Mouse (Mus musculus) layer of hippocampus, postnatal 14 days (tissue): ENCODE measurements around the gene Mrps26. TPM values are rescaled to one million over a fixed set of nuclear protein-coding genes. Genes with fewer than 3 reads are reported as not detected.

ENCODE experiments used
- microRNA-seq, 2 experiments: library from miRNA; unstranded; fragments of <30 nt; microRNA quantifications; one replicate each; pipeline ENCODE4 v1.2.0; 2021
- total RNA-seq, 2 experiments: library from RNA; stranded (reverse); gene quantifications; 2 replicates each; pipeline ENCODE4 v1.2.3; 2021

Mrps26 gene
- total RNA-seq, 2 experiments from 2014 or later, result 80.2 to 82.6 TPM

Small RNA genes lying within 50 kb of the gene (microRNA-seq; reads per million reads assigned to microRNA genes)
- 0 reads per million in 2 experiments for gene Gm23876

Other genes with a start within 250 kb of the Mrps26 start
- 10 to 100 TPM; 11.8 to 14.1 TPM for gene Cpxm1, start 166.2 kb upstream of the Mrps26 start, total RNA-seq
- gene Gm28372, start 158.5 kb upstream of the Mrps26 start, total RNA-seq, result not detected
- gene 1700020A23Rik, start 158.5 kb upstream of the Mrps26 start, total RNA-seq, result not detected
- not detected for gene Tmem239, start 157.3 kb upstream of the Mrps26 start, total RNA-seq
- gene Vps16, start 139.4 kb upstream of the Mrps26 start, total RNA-seq, result 10 to 100 TPM; 85.3 to 87.5 TPM
- gene Pced1a, start 139.0 kb upstream of the Mrps26 start, total RNA-seq, result 10 to 100 TPM; 21.8 to 22.0 TPM
- 100 to 1,000 TPM; 307 to 312 TPM for gene Ptpra, start 113.5 kb upstream of the Mrps26 start, total RNA-seq
- not detected for gene Oxt, start 12.4 kb downstream of the Mrps26 start, total RNA-seq
- gene Avp, start 18.8 kb downstream of the Mrps26 start, total RNA-seq, result 1 to 10 TPM in 1 of 2 experiments, not detected in 1; 2.1 TPM
- gene Fastkd5, start 66.3 kb downstream of the Mrps26 start, total RNA-seq, result 1 to 10 TPM; 8.1 to 8.2 TPM
- gene Ubox5, start 66.3 kb downstream of the Mrps26 start, total RNA-seq, result 1 to 10 TPM; 7.3 to 8.5 TPM
- 10 to 100 TPM; 73.7 to 79.3 TPM for gene Lzts3, start 79.1 kb downstream of the Mrps26 start, total RNA-seq
- gene Ddrgk1, start 100.9 kb downstream of the Mrps26 start, total RNA-seq, result 10 to 100 TPM; 80.9 to 81.2 TPM
- gene Itpa, start 103.9 kb downstream of the Mrps26 start, total RNA-seq, result 10 to 100 TPM; 37.4 to 39.9 TPM
- under 1 TPM; 0.12 to 0.48 TPM for gene Slc4a11, start 133.8 kb downstream of the Mrps26 start, total RNA-seq